Mouse (Mus musculus): ENCODE measurements at regions not wholly inside any gene's neighbourhood (a gene's known extent, or its start where the extent isn't known, plus 50 kb on each side); places are given as distances from the start of the nearest gene placed in this dataset.

GRCm38 (mm10) chr12:48283818-48284217 lies 1098.6 kb upstream of the Foxg1 start:
- no peak for DNase-seq

GRCm38 (mm10) chr12:48284386-48284785 lies 1098.1 kb upstream of the Foxg1 start:
- peak; percentile 9 for DNase-seq

GRCm38 (mm10) chr12:48290146-48290545 lies 1092.3 kb upstream of the Foxg1 start:
- DNase-seq, result no peak

Measured in layer of hippocampus, adult 9-11 months (tissue).